Mouse (Mus musculus): ENCODE data around the gene Serpinb9c.
"Not testable (repeated sequence)": the region's sequence is repeated elsewhere in the genome, so short reads cannot be mapped to it uniquely, and the experiment has no call there.

Serpinb9c gene

DNA sequence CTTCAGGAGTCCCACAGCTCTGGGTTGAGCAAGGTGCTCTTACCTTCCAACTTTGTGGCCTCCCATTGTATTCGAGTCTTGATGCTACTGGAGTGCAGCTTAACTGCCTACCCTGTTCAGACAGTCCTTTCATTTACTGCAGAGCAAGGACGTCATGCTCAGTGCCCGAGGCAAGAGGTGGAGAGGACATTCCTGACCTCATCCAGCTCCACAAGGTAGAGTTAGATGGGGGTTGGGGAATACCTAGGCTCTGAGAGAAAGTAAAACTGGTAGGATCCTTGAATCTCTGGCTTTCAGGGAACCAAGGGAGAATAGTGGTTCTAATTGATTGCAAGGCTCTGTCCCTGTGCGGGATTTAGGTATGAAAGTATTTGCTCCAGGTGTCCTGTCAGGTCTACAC is at the start of gene Serpinb9c:
Gene Serpinb9c, minus strand, starts transcription at position 101 of the 400 bp plus-strand sequence.
- DNase-seq = no peak

DNA sequence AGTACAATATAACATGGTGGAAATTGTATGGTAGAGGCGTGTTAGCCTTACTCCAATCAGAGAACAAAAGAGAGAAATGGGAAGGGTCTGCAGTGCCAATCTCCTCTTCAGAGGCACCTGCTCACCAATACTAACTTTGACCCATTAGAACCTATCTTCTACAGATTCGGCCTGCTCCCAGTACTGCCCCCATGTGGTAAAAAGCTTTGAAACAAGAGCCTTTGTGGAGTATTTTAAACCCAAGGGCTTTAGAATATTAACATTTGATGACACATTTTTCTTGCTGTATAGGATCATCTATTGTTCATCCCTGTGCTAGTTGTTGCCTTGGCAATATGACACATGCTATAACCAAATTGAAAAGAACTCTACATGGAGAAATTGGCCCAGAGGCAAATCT is 40.2 kb upstream of the Serpinb9c start:
- no peak for DNase-seq

DNA sequence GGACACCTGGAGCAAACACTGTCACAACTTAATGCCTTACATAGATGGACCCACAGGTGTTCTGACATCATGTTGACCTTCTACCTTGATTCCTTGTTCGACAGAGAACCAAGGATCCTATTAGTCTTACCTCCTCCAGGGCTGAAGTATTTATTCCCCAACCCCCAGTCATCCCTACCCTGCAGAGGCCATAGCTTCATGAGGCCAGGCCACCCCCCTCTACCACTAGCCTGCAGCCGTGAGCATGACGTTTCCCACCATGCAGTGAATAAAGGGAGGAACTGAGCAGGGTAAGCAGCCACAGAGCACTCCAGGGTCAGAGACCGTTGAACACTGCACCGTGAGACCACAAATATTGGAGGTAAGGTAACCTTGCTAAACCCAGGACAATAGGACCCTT is 33.1 kb upstream of the Serpinb9c start, which contains the start of gene Serpinb9d:
Gene Serpinb9d, plus strand, starts transcription at position 301 of the 400 bp plus-strand sequence.
- DNase-seq = no peak

- not testable (repeated sequence) for DNase-seq
These were observed 30.9 kb upstream of the Serpinb9c start for GRCm38 (mm10) chr13:33190486-33190885.

DNA sequence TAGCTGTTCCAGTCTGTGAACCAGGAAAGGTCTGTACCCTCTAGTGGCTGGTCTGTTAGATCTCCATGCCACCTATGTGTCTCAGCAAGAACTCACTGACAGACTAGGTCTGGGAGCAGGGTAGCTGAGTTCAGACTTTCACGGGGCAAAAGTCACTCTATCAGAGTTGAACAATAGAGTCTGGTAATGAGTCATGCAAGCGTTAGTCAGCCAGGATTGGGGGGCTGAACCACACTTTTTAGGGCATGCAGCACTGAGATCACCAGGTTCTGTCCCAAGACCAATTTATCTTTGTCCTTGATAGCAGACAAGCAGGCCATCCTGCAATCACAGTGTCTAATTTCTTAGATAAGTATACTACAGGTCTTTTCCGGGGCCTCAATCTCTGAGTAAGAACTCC is 18.1 kb downstream of the Serpinb9c start:
- DNase-seq = no peak

DNA sequence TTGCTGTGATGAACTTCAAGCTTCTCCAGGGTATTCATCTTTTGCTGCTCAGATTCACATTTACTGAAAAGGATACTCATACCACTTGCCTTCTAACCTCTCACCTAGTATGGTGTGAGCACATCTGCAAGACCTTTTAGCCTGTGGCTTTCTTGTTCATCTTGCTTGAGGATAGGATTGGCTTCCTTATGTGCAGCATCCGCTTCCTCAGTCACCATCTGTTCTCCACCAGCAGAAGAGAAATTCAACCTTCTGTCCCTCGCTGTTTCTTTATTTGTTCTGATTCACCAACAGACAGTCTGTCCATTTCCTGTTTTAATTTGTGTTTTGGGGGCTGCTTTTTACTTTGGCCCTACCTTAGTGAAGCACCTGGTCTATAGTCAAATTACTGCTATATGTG is 21.8 kb downstream of the Serpinb9c start:
- no peak for DNase-seq

- DNase-seq = no peak
These were observed 46.5 kb downstream of the Serpinb9c start for GRCm38 (mm10) chr13:33113054-33113453.

DNA sequence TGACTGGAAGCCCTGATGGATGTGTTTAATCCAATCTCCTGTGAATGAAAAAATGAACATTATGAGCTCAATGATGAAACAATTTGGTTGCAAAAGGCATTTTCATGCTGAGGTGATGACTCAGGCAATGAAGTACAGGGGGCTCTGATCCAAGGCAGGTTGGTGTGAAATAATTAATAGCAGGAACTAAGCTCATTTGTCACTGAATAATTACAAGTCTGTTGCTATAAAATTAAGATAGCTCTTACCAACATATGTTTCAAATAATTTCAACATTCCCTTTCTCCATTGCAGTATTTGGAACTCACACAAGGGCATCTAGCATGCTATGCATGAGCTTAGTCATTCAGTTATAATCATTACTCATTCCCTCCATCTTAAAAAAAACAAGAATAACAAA is 53.9 kb downstream of the Serpinb9c start:
- no peak for DNase-seq

Measured in liver (tissue).